Mouse (Mus musculus): ENCODE data around the gene Ddx27. TPM values are rescaled to one million over a fixed set of nuclear protein-coding genes. Genes with fewer than 3 reads are reported as not detected.

Ddx27 gene
- polyA plus RNA-seq (2012): 72.9 and 106 TPM in 2 replicates

GRCm38 (mm10) chr2:167014702-167015381, at the start of gene Ddx27:
Ddx27 (plus strand) TSS chr2:167015193.

GRCm38 (mm10) chr2:166995796-166996532, 19.0 kb upstream of the Ddx27 start, which contains the start of gene Stau1:
Stau1 (minus strand) TSS chr2:166996299.

GRCm38 (mm10) chr2:167062965-167063880, 48.2 kb downstream of the Ddx27 start, which contains the start of gene Znfx1:
Znfx1 (minus strand) TSS chr2:167063015.

Other genes starting within 250 kb of the Ddx27 start
- gene Trp53rkb, start 222.7 kb upstream of the Ddx27 start, polyA plus RNA-seq (2012): 4.2 and 4.4 TPM in 2 replicates
- gene Arfgef2, start 209.6 kb upstream of the Ddx27 start, polyA plus RNA-seq (2012): 5.4 and 8.1 TPM in 2 replicates
- gene Cse1l, start 109.2 kb upstream of the Ddx27 start, polyA plus RNA-seq (2012): 12.3 and 13.5 TPM in 2 replicates
- 45.1 and 47.6 TPM in 2 replicates for gene Stau1, start 18.9 kb upstream of the Ddx27 start, polyA plus RNA-seq (2012)
- 6.5 and 6.8 TPM in 2 replicates for gene Znfx1, start 47.8 kb downstream of the Ddx27 start, polyA plus RNA-seq (2012)
- 0.15 and 0.26 TPM in 2 replicates for gene Kcnb1, start 175.0 kb downstream of the Ddx27 start, polyA plus RNA-seq (2012)
- not detected in 2 replicates for gene Ptgis, start 225.4 kb downstream of the Ddx27 start, polyA plus RNA-seq (2012)

Measured in megakaryocyte-erythroid progenitor cell, adult 5 weeks (primary cell).